Mouse (Mus musculus): Measurements from ENCODE around the gene Clstn1.

Gene Clstn1

DNA sequence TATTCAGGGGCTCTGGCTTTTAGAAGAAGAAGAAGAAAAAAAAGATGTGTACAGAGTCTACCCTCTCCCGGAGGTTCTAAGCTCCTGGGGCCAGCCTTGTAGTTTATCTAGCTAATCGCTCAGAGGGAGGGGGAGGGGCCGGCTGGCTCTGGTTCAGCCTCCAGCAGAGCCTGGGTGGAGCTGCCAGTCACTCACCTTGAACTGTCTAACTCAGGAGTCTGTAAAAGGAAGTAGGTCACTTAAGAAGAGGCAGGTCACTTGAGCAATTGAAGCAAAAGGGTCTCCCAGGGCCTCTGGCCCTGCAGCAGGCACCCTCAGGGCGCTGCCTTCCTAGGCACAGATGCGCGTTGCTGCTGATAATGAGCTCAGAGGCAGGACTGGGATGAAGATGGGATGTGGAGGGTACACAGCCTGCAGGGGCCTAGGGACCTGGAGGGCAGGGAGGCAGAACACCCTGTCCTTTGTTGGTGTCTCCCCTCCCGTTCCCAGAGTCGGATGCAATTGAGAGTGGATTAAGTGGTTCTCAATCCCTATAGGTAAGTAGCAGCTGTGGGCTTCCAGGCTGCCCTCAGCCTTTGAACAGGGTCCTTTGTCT, 18.7 kb upstream of the Clstn1 start:
- no peak for DNase-seq (ENCODE audit: low read depth, low spot score)

GRCm38 (mm10) chr4:149568622-149569021, 17.6 kb upstream of the Clstn1 start:
- no peak for DNase-seq (ENCODE audit: low read depth, low spot score)

DNA sequence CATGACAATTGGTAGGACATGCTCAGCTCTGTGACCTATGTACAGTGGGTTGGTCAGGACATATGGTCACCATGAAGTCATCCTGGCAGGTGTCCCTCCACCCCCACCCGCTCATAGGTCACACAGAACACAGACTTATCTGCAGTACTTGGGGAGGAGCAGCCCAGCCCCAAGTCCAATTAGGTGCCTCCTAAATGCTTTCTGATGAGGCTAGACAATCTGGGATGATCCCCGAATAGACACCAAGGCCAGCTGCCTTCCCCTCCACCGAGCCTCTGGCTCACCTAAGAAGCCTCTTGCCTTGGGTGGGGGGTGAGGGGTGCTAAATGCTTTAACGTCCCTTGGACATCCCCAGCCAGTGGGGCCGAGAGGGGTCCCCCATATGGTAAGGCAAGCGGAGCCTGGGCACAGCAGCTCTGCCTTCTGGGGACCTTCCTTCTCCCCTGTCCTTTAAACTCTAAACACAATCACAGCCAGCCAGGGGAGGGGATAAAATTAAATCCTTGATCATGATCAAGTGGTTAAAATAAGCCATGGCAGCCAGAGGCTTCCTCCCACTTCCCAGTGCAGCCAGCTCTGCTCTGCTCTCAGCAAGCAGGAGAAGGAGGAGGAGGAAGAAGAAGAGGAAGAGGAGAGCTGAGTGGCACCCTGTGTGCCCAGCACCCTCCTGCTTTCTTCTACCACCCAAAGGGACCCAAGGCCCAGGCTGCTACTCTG, 16.3 kb upstream of the Clstn1 start:
- peak; percentile 86 for DNase-seq (ENCODE audit: low read depth, low spot score)

GRCm38 (mm10) chr4:149570498-149570863, 15.8 kb upstream of the Clstn1 start:
- no peak for DNase-seq (ENCODE audit: low read depth, low spot score)

- DNase-seq (ENCODE audit: low read depth, low spot score): peak; percentile 39
Measured at GRCm38 (mm10) chr4:149571209-149571608, 15.1 kb upstream of the Clstn1 start.

DNA sequence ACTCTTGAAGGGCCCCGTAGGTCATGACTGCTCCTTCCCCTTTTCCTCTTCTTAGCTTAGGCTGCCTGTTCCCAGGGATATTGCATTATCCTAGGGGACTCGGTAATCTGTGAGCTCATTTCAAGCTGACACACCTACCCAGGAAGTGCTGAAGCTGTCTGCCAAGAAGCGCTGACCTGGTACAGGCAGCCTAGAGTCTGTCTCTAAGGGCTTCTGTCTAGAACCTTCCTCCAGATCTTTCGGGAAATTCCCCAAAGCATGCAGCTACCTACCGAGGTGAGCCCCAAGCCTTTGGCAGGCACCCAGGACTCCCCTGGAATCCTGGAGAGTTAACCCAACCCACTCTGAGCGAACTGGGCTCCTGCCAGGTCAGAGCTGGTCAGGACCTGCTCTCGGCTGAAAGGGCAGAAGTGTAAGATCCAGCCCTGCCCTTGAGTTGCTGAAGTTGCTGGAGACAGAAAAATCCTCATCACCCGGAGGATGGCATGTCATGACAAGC, 14.6 kb upstream of the Clstn1 start:
- peak; percentile 62 for DNase-seq (ENCODE audit: low read depth, low spot score)

GRCm38 (mm10) chr4:149572446-149572845, 13.8 kb upstream of the Clstn1 start:
- peak; percentile 46 for DNase-seq (ENCODE audit: low read depth, low spot score)

DNA sequence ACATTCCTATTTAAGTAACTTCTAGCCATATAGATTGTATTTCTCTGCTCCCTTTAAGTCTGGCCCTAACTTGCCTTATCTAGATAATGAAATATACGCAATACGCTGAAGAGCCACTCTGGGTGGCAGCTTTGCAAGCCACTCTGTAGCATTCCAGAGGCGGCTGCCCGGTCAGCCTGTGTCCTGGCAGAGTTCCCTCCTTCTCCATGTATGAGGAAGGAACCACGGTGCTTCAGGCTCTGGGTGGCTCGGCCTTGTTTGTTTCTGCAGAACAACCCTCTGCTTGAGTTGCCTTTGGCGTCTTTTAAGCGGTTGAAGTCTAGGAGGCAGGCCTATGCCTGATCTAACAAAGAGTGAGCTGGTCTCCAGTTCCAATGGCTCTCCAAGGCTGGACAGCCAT, 13.4 kb upstream of the Clstn1 start:
- no peak for DNase-seq (ENCODE audit: low read depth, low spot score)

DNA sequence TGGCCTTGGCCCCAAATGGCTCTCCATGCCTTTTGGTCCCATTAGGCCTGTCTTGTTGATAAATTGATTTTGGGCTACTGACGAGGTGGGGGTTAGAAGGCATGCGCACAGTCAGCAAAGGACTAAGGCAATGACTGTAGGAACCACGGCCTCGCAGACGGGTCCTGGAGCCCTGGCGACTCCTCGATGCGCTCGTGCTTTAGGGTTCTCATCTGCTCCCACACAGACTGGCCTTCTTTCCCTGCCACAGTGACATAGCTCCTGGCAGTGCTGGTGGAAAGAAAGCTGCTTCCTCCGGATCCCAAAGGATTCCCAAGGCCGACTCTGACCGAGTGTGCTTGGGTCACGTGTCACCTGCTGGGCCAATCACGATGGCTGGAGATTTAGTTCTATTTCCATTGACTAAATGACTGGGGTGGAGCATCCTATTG, 11.9 kb upstream of the Clstn1 start:
- no peak for DNase-seq (ENCODE audit: low read depth, low spot score)

GRCm38 (mm10) chr4:149576061-149576460, 10.2 kb upstream of the Clstn1 start:
- DNase-seq (ENCODE audit: low read depth, low spot score): no peak

- DNase-seq (ENCODE audit: low read depth, low spot score): no peak
Measured at GRCm38 (mm10) chr4:149576993-149577548, 9.2 kb upstream of the Clstn1 start.

GRCm38 (mm10) chr4:149578085-149578681, 8.1 kb upstream of the Clstn1 start:
- peak; percentile 53 for DNase-seq (ENCODE audit: low read depth, low spot score)

DNA sequence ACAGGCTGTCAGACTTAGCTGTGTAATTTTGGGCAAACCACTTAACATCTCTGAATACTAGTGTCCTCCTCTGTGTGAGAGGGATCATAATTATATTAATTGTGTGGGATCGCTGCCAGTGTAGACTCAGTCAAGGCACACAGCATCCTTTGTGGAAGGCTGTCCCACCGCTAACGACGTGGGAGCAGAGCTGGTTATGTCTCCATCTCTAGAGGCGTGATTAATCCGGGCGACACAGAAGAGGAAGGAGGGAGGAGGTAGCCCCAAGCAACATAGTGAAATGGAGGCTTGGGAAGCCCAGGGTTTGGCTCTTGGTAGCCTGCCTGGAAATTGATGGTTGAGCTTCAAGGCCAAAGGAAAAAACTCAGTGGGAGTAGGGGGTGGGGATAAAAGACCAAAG, 7.4 kb upstream of the Clstn1 start:
- peak; percentile 50 for DNase-seq (ENCODE audit: low read depth, low spot score)

- DNase-seq (ENCODE audit: low read depth, low spot score): no peak
Measured at GRCm38 (mm10) chr4:149585236-149585635, 1.0 kb upstream of the Clstn1 start.

GRCm38 (mm10) chr4:149586783-149587595, 721 bp downstream of the Clstn1 start:
- DNase-seq (ENCODE audit: low read depth, low spot score): peak; percentile 61

DNA sequence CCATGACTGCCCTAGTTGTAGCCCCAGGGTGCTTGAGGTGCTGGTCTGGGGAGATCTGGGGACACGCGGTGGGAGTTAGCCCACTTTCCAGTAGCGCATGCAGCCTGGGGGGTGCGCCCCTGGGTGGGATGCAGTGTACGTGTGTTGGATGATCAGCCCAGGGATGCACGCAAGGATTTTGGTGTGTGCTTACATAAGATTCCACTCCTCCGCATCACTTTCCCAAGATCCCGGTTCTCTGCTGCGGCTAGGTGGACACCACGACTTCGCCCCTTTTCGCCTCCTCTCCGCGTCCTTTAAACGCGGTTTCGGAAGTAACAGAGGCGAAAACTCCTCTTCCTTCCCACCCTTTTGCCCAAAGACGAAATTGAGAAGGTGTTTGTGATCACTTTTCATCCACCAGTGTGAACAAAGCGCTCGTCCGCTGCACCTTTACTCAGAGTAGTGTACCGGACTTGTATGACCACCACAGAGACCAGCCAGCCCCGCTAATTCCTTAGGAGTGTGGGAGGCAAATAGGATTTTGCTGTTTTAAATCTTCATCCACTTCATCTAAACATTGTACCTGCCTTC, 1.4 kb downstream of the Clstn1 start:
- DNase-seq (ENCODE audit: low read depth, low spot score): peak; percentile 89

DNA sequence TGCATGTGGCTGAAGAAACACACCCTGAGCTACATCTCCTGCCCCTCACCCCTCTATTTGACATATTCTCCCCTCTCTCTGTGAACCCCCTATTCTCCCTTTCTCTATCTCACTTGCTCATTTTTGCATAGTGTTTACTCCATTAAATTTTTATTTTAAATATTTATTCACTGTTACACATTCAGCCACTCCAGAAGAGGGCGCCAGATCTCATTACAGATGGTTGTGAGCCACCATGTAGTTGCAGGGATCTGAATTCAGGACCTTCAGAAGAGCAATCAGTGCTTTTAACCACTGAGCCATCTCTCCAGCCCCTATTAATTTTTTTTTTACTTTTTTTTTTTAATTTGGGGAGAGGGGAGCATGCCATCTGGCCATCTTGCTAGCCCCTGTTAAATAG, 3.9 kb downstream of the Clstn1 start:
- no peak for DNase-seq (ENCODE audit: low read depth, low spot score)

DNA sequence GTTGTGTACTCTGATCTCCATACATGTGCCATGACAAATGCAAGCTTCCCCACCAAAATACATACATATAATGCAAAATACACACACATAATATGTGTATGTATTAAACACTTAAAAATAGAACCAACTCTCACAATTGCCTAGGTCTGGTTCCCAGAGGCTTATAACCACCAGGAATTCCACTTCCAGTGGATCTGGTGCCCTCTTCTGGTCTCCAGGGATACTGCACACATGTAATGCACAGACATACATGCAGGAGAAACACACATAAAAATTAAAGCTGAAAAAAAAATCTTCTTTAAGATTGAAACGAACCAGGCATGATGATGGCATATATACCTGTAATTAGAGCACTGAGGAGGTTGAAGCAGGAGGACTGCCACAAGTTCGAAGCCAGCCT, 5.2 kb downstream of the Clstn1 start:
- no peak for DNase-seq (ENCODE audit: low read depth, low spot score)

GRCm38 (mm10) chr4:149594913-149595581, 8.8 kb downstream of the Clstn1 start:
- DNase-seq (ENCODE audit: low read depth, low spot score): no peak

GRCm38 (mm10) chr4:149597641-149598208, 11.5 kb downstream of the Clstn1 start:
- peak; percentile 60 for DNase-seq (ENCODE audit: low read depth, low spot score)
